Comparison of ENCODE assay signal across 17 mouse cellular contexts in the genomic region with DNA sequence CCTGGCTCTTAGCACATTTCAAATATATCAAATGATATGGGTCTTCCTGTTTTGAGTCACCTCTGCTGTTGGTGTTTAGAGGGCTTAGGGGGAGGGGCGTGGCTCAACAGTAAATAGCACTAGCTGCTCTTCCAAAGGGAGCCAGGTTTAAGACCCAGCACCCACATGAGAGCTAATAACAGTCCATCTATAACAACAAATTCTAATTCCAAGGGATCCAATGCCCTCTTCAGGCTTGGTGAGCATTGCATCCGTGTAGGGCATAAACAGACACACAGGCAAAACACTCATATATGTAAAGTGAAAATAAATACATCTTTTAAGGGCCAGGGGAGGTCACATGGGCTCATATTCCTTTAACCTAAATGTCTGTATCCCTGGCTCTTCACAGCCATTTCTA.
"Had no signal": no experiment of that assay in that cellular context is flagged by ENCODE, and none has a peak within 500 bp of the region (broad histone marks: within the 10 kb centered on the region; RNA-seq: fewer than 3 reads in every experiment).

No protein-coding gene starts in this region.

- H3K27me3 ChIP-seq: lung, embryonic 15.5 days; megakaryocyte, embryonic 14.5 days; midbrain, embryonic 12.5 days; neural tube, embryonic 12.5 days; stomach, embryonic 15.5 days had no signal

- H3K36me3 ChIP-seq: lung, embryonic 15.5 days; midbrain, embryonic 12.5 days; neural tube, embryonic 12.5 days; stomach, embryonic 15.5 days had no signal

- DNase-seq: liver, postnatal 0 days; lung, adult 2 months; lung, postnatal 14 days; lung, postnatal 36 days; midbrain, embryonic 14.5 days; right cerebral cortex, postnatal 14 days; thymus, adult 18-20 months; thymus, postnatal 14 days; thymus, postnatal 36 days had no signal

- H3K9me3 ChIP-seq: lung, embryonic 15.5 days; megakaryocyte, embryonic 14.5 days; midbrain, embryonic 12.5 days; neural tube, embryonic 12.5 days; stomach, embryonic 15.5 days had no signal

- H3K4me1 ChIP-seq: lung, embryonic 15.5 days; neural tube, embryonic 12.5 days; stomach, embryonic 15.5 days had no signal

- H3K27ac ChIP-seq: lung, embryonic 15.5 days; macrophage; midbrain, embryonic 12.5 days; neural tube, embryonic 12.5 days; stomach, embryonic 15.5 days had no signal

- H3K4me3 ChIP-seq: lung, embryonic 15.5 days; megakaryocyte, embryonic 14.5 days; midbrain, embryonic 12.5 days; neural tube, embryonic 12.5 days; stomach, embryonic 15.5 days had no signal

- H3K4me2 ChIP-seq: lung, embryonic 15.5 days; midbrain, embryonic 12.5 days; neural tube, embryonic 12.5 days; stomach, embryonic 15.5 days had no signal

- H3K9ac ChIP-seq: liver, postnatal 0 days; lung, embryonic 15.5 days; midbrain, embryonic 12.5 days; neural tube, embryonic 12.5 days; stomach, embryonic 15.5 days had no signal

- ATAC-seq: liver, postnatal 0 days; lung, postnatal 0 days; midbrain, embryonic 16.5 days had no signal
